Mouse (Mus musculus) thymus, adult 2 months (tissue): ENCODE data around the gene Bax.
"Not testable (repeated sequence)": the region's sequence is repeated elsewhere in the genome, so short reads cannot be mapped to it uniquely, and the experiment has no call there.

Source experiments
- CTCF ChIP-seq: fragments of 200-500 bp; IDR thresholded peaks from 2 replicates; pipeline ENCODE4 v1.5.1; 2012; ENCODE audit warnings: mild to moderate bottlenecking, control low read depth, low read length, moderate library complexity, borderline replicate concordance; ENCODE audit not compliant: control insufficient read depth, poor library complexity, insufficient read depth; ENCODE audit errors: extremely low read depth
- POLR2A ChIP-seq: fragments of 200-500 bp; IDR thresholded peaks from 2 replicates; pipeline ENCODE4 v1.6.1; 2012; ENCODE audit warnings: mild to moderate bottlenecking, low read length, control low read depth, moderate library complexity; ENCODE audit not compliant: control insufficient read depth, poor library complexity, insufficient read depth; ENCODE audit errors: extremely low read depth

DNA sequence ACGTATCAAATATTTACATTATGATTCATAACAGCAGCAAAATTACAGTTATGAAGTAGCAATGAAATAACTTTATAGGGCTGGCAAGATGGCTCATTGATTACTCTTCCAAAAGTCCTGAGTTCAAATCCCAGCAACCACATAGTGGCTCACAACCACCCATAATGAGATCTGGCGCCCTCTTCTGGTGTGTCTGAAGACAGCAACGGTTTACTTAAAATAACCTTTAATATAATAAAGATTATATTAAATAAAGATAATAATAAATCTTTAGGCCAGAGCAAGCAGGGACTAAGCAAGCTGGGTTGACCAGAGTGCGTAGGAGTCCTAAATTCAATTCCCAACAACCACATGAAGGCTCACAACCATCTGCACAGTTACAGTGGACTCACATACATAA, 3.8 kb downstream of the Bax start:
- TF ChIP-seq CTCF, POLR2A: not testable (repeated sequence)
